Mouse (Mus musculus) ES-Bruce4 (cell line): ENCODE data around the gene Cnpy2. TPM values are rescaled to one million over a fixed set of nuclear protein-coding genes. Genes with fewer than 3 reads are reported as not detected.

Experiments used
- H3K27ac ChIP-seq: 2 replicates; pipeline ENCODE4 v1.5.1; 2012; ENCODE audit warnings: low read length, inconsistent platforms; ENCODE audit not compliant: insufficient read depth
- H3K27me3 ChIP-seq: 2 replicates; pipeline ENCODE4 v1.6.1; 2012; ENCODE audit warnings: mild to moderate bottlenecking, low read length, inconsistent platforms; ENCODE audit not compliant: control insufficient read depth, poor library complexity, insufficient read depth, severe bottlenecking
- H3K36me3 ChIP-seq: 2 replicates; pipeline ENCODE4 v1.6.1; 2012; ENCODE audit warnings: inconsistent platforms, mild to moderate bottlenecking, low read length, moderate library complexity; ENCODE audit not compliant: control insufficient read depth, poor library complexity, insufficient read depth, severe bottlenecking
- H3K4me1 ChIP-seq: one replicate; pipeline ENCODE4 v1.8.1; 2011; ENCODE audit warnings: low read length; ENCODE audit not compliant: control insufficient read depth, insufficient read depth
- H3K4me3 ChIP-seq: 2 replicates; pipeline ENCODE4 v1.5.1; 2011; ENCODE audit warnings: low read depth, mild to moderate bottlenecking, low read length
- H3K9ac ChIP-seq: 2 replicates; pipeline ENCODE4 v1.6.1; 2012; ENCODE audit warnings: low read depth, mild to moderate bottlenecking, inconsistent platforms; ENCODE audit not compliant: poor library complexity, severe bottlenecking
- H3K9me3 ChIP-seq: replicated peaks from 2 replicates; pipeline ENCODE4 v1.6.1; 2012; ENCODE audit warnings: mild to moderate bottlenecking, low read length, inconsistent platforms; ENCODE audit not compliant: control insufficient read depth, poor library complexity, insufficient read depth, severe bottlenecking
- CTCF ChIP-seq: IDR thresholded peaks from one replicate; pipeline ENCODE4 v1.8.1; 2011; ENCODE audit warnings: low read depth, low read length
- EP300 ChIP-seq: IDR thresholded peaks from 2 replicates; pipeline ENCODE4 v1.6.1; 2011; ENCODE audit warnings: low read depth, low read length; ENCODE audit not compliant: insufficient read depth
- POLR2A ChIP-seq: IDR thresholded peaks from one replicate; pipeline ENCODE4 v1.8.1; 2011; ENCODE audit warnings: low read length; ENCODE audit not compliant: insufficient read depth
- polyA plus RNA-seq: library from polyadenylated mRNA; stranded (reverse); fragments of >200 nt; gene quantifications from 2 replicates; pipeline ENCODE4 v1.2.4, GENCODE M21; 2011; ENCODE audit warnings: low read depth; ENCODE audit not compliant: missing spikeins, insufficient read depth, insufficient read length

The Cnpy2 gene
- polyA plus RNA-seq, 1 experiment = 62.9 TPM

DNA sequence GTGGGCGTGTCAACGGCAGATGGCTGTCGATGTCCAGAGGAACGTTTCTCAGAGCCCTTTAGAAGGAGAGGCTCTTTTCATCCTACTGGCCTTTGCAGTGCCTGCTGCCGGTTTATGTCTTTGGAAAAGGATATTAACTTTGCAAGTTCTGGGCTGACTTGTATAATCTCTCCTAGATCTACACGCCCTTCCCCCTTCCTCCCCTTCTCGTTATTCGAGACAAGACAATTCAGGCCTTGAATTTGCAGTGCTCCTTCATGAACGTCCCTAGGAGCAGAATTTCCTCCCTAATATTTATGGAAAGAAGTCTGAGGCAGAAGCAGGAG, 46.9 kb downstream of the Cnpy2 start:
- Histone ChIP-seq H3K4me1 (no peaks in the 10 kb centered on the region), H3K4me3 (peak overlapping the region; percentile 60), H3K9me3 (no peaks in the 10 kb centered on the region), H3K27me3 (no peaks in the 10 kb centered on the region), H3K27ac (0 out of 2 replicates have a peak overlapping the region, but pooled peaks have one; percentile 3), H3K9ac (peak overlapping the region; percentile 68), H3K36me3 (peaks cover 2% of the 10 kb centered on the region; the same call in 1 of the 2 replicates)
- 0 out of 2 replicates have a peak, but pooled peaks have one; percentile 18 for TF ChIP-seq EP300
- TF ChIP-seq POLR2A = no peak

DNA sequence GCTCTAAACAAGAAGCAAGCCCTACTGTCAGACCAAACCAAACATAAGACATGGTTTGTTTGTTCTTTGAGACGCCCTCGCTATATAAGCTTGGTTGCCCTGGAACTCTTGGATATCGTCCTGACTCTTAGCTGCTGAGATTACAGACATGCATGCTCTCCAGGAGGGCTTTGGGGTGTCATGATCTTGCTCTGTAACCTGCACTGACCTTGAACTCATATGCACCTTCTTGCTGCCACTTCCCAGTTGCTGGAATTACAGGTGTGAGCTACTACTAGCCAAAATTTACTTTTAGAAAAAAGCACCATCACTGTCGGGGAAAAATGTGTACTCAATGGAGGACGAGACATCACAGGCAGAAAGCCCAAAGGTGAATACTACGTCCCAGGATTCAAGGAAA, 47.3 kb downstream of the Cnpy2 start:
- no peak overlapping the region for H3K27ac ChIP-seq
- no peaks in the 10 kb centered on the region for H3K4me1 ChIP-seq
- no peaks in the 10 kb centered on the region for H3K27me3 ChIP-seq
- no peak for TF ChIP-seq CTCF
- TF ChIP-seq POLR2A = no peak
- no peak for TF ChIP-seq EP300
- 0 out of 2 replicates have a peak overlapping the region, but pooled peaks have one; percentile 60 for H3K4me3 ChIP-seq
- H3K9me3 ChIP-seq = no peaks in the 10 kb centered on the region
- H3K9ac ChIP-seq = peak overlapping the region; percentile 68; the same call in 1 of the 2 replicates
- H3K36me3 ChIP-seq = no peaks in the 10 kb centered on the region; the same call in 1 of the 2 replicates

DNA sequence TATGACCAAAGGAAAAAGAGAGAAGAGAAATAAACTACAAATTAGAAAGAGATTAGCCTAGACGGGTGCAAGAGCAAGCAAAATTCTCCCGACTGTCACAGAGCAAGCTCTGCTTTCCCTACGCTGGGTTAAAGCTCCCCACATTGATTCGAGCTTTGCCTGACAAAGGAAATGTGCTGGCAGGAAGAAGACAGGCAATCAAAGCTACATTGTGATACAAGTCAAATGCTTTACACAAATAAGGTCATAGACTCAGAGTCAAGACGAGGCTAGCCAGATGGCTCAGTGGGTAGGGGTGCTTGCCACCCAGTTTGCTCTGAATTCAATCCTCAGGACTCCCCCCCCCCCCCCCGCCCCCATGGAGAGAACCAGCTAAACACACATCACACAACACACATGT, 47.8 kb downstream of the Cnpy2 start:
- TF ChIP-seq POLR2A = no peak
- TF ChIP-seq CTCF = no peak
- 0 out of 2 replicates have a peak, but pooled peaks have one; percentile 24 for TF ChIP-seq EP300
- no peaks in the 10 kb centered on the region for H3K27me3 ChIP-seq
- no peaks in the 10 kb centered on the region; the same call in 1 of the 2 replicates for H3K36me3 ChIP-seq
- H3K27ac ChIP-seq = no peak overlapping the region
- no peaks in the 10 kb centered on the region for H3K4me1 ChIP-seq
- H3K9me3 ChIP-seq = no peaks in the 10 kb centered on the region
- H3K9ac ChIP-seq = no peak overlapping the region
- H3K4me3 ChIP-seq = no peak overlapping the region

DNA sequence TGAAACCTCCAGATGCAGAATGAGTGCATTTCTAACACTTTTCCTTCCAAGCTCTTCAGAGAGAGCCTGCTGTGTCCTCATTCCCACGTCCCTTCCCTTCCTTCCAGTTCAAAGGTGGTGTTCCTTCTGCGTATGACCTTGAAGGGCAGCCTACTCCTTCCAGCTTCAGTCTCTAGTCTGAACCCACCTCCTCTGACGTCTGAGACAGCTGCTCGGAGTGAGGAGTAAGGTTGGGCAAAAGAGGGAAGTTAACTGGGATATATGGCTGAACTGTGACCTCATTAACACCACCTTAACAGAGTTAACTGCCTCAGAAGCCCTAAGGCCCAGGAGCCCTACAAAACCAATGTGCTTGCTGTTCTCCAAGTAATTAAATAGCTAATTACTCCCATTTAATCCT, 48.3 kb downstream of the Cnpy2 start:
- H3K4me1 ChIP-seq = no peaks in the 10 kb centered on the region
- peak overlapping the region; percentile 47; the same call in 1 of the 2 replicates for H3K27ac ChIP-seq
- H3K9me3 ChIP-seq = no peaks in the 10 kb centered on the region
- no peak overlapping the region for H3K9ac ChIP-seq
- H3K27me3 ChIP-seq = no peaks in the 10 kb centered on the region
- H3K4me3 ChIP-seq = no peak overlapping the region
- H3K36me3 ChIP-seq = no peaks in the 10 kb centered on the region
- TF ChIP-seq CTCF = no peak
- TF ChIP-seq EP300 = no peak
- no peak for TF ChIP-seq POLR2A

DNA sequence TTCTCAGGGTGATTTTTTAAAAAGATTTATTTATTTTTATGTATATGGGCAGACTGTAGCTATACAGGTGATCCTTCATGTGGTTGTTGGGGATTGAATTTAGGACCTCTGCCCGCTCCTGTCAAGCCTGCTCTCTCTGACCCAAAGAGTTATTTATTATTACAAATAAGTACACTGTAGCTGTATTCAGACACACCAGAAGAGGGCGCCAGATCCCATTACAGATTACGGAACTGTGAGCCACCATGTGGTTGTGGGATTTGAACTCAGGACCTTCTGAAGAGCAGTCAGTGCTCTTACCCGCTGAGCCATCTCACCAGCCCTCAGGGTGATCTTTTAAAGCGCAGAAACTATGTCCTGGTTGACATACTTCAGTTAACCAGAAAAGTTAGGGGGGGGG, 49.9 kb downstream of the Cnpy2 start:
- Histone ChIP-seq H3K4me3 (no peak overlapping the region), H3K9ac (no peak overlapping the region), H3K27me3 (no peaks in the 10 kb centered on the region), H3K36me3 (no peaks in the 10 kb centered on the region), H3K9me3 (no peaks in the 10 kb centered on the region), H3K27ac (no peak overlapping the region), H3K4me1 (no peaks in the 10 kb centered on the region)
- TF ChIP-seq EP300 (no peak), POLR2A (no peak), CTCF (no peak)

DNA sequence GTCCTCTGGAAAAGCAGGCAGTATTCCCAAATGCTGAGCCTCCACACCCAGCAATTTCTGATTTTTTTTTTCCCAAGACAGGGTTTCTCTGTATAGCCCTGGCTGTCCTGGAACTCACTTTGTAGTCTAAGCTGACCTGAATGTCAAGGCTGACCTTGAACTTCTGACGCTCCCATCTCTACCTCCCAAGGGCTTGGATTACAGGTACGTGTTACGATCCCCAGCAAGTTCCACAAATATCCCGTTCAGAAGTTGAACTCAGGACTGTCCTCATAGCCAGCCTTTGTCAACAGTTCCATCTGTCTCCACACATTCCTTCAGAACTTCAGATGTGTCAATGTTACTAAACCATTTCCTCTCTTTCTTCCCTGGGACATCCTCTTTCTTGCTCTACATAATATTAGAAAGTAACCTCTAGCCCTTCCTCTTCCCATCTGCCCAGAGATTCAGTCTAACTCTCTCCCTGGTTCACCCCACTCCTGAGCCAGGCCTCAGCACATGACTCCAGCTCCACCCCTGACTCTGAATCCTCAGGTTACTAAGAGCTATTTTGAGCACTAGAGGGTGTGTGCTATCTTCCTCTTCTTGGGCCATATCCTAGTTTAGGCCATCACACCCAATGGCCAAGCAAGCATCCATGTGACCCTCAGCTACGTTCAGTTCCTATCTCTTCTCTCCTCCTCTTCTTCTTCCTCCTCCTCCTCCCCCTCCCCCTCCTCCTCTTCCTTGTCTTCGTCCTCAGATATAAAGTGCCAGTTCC, 50.9 kb downstream of the Cnpy2 start:
- TF ChIP-seq EP300 (no peak; the same call in 1 of the 2 replicates), POLR2A (no peak), CTCF (no peak)
- Histone ChIP-seq H3K4me1 (no peaks in the 10 kb centered on the region), H3K27ac (peak overlapping the region; percentile 78), H3K9me3 (no peaks in the 10 kb centered on the region), H3K27me3 (no peaks in the 10 kb centered on the region), H3K4me3 (no peak overlapping the region), H3K9ac (no peak overlapping the region), H3K36me3 (no peaks in the 10 kb centered on the region)
